Mouse (Mus musculus): ENCODE data around the gene Chsy1.

Gene Chsy1

DNA sequence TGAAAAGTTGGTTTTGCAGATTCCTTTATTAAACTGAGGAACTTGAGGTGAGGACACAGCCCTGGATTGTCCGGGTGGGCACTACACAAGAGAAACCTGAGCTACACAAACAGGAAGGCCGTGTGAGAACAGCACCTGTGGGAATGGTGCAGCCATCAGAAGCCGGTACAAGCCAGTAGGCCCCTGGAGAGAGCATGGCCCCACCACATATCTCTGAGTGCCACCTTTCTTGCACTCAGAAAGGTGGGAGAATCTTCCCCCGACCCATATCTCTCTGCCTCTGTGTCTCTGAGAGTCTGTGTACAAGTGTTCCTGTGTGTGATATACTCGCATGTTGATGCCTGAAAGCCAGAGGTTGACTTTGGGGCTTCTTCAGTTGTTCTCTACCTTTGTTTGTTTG lies 29.6 kb downstream of the Chsy1 start:
- DNase-seq (ENCODE audit: low spot score in 2 of 2), result no peak

DNA sequence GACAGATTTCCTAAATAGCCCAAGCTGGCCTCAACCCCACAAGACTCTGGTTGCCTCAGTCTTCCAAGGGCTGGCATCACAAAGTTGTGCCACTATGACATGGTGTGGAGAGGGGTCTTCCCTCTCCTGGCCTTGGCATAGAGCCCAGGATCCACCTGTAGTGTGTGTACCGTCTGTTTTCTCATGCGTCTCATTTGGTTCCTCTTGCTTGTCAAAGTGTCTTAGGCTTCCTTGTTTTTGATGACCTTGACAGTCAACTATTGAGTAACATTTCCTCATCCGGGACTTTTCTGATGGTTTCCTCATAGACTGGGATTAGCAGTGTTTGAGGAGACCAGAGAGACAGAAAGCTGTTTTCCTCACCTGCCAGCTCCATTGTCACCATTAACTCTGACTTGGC lies 30.8 kb downstream of the Chsy1 start:
- DNase-seq (ENCODE audit: low spot score in 2 of 2), result no peak

DNA sequence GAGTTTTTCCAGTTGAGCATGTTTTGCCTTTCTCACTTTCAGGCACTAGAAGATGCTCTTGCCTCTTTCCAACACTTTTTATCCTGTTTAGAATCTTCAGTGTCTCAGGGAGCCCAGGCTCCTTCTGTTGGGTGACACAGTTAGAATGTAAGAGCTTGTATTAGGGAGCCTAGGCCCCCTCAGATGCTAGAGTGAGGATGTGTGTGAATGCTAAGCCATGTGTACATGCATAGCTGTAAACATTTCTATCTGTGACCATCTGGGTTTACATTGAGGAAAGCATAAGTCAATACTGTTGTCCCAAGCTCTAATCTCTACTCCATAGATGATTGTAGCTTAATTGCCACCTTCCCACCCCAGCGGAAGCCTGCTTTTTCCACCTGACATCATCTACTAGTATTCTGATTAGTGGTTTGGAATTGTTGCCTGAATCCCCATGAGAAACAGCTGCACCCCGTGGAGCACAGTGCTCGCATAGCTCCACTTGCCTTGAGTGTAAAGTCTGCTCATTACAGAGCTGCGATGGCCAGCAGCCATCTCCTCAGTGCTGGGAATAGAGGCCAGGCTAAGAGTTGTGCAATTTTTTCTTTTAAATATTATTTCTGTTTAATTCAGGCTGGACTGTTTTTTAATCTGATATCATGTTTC lies 31.7 kb downstream of the Chsy1 start:
- DNase-seq (ENCODE audit: low spot score in 2 of 2), result no peak

DNA sequence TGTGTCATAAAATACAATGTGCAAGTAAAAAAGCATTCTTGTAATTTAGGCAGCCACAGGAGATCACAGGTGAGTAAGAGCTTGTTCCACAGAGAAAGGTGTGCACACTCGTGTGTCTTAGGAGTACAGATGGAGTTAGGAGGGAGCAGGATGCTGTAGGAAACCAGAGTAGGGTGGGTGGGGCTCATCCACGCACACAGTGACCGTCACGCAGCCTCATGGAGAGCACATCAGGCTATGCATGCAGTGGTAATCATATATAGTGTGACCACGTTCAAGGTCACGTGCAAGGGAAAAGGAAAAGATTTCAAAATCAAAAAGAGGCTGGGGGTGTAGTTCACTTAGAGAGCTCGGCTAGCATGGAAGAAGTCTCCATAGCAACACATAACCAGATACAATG lies 33.2 kb downstream of the Chsy1 start:
- DNase-seq (ENCODE audit: low spot score in 2 of 2), result no peak

DNA sequence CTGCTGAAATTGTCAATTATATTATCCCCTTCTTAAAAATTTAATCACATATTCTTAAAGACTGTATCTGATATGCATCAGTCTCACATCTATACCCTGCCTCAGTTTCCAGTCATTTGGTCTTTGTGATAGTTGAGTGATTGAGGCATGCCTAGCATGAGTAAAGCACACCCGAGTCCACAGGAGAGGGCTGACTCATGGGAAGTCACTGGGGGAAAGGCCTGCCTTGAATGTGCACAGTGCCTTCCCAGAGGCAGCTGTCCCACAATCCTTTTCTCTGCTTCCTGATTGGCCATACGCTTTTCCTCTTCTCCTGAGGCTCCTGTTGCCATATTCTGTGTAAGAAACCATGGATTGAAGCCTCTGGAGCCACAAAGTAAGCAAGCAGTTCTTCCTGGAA lies 35.2 kb downstream of the Chsy1 start:
- DNase-seq (ENCODE audit: low spot score in 2 of 2), result no peak

DNA sequence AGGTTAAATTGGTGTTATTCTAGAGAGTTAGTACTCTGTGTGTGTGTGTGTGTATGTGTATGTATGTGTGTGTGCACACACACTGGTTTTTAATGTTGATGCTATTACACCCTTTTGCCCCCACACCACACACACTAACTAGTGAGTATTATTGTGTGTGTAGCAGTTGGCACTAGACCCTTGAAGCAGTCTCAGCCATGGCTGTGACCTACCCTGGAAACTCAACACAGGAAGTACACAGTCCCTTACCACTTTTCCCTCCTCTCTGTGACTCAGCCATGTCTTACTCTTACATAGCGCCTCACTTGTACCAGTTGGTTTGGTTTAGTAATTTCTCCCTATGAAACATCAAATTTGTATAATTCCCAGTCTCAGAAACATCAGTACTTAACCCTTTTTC lies 37.8 kb downstream of the Chsy1 start:
- DNase-seq (ENCODE audit: low spot score in 2 of 2), result no peak

DNA sequence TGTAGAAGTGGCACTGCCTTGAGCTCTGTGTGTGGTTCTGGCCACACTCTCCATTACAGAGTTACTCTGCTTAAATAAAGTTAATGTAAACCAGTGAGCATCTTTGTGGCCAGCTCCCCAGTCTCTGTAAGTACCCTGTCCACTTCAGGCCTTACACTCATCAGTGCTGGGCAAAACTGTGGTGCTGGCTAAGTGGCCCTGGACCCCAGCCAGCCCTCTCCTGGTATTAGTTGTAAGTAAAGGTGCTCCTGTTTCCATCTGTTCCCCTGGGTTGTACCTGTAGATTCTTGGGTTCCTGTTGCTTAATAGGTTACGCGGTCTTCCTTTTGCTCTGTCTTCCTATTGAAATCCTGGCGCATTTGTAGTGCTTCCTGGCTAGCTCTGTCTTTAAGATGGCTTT lies 38.5 kb downstream of the Chsy1 start:
- no peak for DNase-seq (ENCODE audit: low spot score in 2 of 2)

DNA sequence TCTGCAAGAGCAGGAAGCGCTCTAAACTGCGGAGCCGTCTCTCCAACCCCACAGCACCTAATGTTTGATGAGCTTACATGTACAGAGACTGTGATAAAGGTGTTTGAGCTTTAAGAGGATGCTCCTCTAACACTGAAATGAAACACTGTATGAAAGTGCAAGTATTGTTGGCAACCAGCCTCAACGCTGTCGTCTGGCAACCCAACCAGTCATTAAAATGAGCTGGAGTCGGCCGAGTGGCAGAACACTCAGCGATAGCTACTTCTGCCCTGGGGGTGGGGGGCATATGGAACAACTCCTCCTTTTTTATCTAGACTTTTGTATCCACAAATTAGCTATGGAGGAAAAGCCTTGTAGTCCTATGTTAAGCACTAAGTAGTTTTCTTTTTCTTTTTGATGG lies 40.2 kb downstream of the Chsy1 start:
- DNase-seq (ENCODE audit: low spot score in 2 of 2), result no peak

DNA sequence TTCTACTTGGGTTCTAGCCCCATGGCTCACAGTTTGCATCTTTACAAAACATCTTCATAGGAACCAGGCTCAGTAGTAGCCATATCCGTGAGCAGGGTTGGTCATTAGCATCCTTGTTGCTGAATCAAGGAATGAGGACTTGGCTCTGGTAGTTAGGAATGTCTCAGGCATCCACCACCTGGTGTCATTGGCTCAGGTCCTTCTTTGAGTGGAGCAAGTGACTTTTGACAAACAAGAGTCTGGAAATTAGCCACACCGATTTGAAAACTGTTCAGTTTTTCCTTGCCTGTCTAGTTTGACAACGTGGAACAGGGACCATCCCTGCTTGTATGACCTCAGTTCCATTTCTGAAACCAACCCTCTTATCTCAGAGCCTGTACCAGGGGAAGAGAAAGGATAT lies 41.1 kb downstream of the Chsy1 start:
- no peak for DNase-seq (ENCODE audit: low spot score in 2 of 2)

DNA sequence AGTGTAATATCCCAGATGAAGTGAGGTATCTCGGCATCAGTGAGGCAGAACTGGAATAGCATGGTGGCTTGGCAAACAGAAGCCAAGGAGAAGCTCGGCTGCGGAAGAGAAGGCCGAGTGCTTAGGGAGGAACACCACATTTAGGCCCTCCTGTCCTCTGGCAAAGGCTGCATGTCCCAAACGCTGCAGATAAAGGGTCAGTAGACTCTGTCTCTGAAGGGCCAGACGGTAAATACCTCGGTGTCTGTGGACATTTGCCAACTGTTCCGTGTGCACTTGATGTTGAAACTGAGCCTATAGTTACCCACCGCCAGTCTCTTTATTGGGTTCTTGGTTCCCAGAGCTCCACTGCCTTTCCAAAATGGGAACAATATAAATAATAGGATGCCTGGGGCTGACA lies 48.1 kb downstream of the Chsy1 start:
- DNase-seq (ENCODE audit: low spot score in 2 of 2), result no peak

DNA sequence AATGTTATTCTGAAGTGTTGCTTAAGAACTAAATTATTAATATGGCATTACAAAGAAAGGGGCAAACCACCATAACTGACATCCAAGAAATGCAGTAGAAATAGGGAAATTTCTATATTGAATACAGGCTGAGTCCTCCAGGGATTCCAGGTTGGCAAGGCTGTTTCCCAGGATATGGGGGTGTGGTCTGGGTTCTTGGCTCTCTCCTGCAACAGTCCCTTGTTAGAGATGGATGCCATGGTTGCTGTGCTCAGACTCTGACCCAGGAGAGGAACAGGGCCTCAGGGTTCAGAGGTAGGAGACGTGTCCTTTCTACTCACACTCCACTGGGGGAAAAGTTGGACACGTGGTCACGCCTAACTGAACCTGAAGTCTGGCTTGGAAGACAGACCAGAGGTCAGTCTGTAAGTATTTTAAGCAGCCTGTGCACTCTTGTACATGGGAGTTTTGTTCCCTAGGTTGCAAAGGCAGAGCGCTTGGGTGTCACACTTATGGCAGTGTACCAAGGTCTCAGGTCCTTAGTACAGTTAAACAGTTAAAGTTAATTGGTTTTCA lies 48.6 kb downstream of the Chsy1 start:
- no peak for DNase-seq (ENCODE audit: low spot score in 2 of 2)

DNA sequence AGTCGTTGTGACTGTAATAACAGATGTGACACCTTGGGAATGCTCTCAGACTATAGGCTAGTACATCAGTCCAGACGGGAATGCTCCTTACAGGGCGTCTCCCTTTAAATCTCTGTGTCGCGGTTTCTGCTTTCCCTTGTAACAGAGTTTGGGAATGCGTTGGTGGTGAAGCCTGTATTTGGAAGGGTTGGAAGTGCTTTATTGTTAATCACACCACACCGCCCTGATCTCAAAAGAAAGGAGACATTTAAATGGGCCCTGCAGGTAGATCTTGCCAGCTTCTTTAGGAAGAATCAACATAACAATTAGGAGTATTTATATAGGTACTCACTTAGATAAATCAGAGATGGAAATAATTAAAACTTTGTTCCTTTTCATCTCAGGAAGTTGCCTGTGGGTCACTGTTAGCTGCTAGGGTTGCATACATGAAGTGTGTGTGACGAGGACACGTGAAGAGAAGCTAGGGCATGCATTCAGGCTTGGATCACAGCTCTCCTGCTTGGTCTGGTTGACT lies 49.4 kb downstream of the Chsy1 start:
- no peak for DNase-seq (ENCODE audit: low spot score in 2 of 2)

DNA sequence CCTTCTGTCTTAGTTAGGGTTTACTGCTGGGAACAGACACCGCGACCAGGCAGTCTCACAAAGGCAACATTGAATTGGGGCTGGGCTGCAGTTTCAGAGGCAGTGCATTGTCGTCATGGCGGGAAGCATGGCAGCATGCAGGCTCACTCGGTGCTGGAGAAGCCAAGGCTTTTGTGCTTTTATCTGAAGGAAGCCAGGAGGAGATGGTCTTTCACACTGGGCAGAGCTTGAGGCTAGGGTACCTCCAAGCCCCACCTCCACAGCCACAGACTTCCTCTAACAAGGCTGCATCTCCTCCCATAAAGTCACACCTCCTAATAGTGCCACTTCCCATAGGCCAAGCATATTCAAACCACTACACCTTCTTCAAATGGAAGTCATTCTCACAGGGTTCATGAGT lies 50.6 kb downstream of the Chsy1 start:
- DNase-seq (ENCODE audit: low spot score in 2 of 2), result no peak

DNA sequence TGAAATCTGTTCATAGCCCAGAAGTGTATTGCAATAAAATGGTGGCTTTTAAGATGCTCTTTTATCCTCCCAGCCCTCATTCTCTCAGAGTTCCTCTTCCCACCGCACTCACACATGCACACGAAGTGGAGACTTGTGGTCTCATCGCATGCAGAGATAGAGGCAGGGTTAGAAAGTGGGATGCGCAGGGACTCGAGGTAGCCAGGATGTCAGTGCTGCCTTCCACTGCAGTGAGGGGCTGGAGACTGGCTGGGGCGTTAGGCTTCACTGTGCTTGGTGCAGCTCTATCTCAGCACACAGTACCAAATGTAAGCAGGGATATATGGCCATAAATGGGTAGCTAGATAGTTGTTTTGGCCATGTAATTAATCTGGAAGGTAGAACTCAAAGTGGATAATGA lies 52.5 kb downstream of the Chsy1 start:
- no peak for DNase-seq (ENCODE audit: low spot score in 2 of 2)

DNA sequence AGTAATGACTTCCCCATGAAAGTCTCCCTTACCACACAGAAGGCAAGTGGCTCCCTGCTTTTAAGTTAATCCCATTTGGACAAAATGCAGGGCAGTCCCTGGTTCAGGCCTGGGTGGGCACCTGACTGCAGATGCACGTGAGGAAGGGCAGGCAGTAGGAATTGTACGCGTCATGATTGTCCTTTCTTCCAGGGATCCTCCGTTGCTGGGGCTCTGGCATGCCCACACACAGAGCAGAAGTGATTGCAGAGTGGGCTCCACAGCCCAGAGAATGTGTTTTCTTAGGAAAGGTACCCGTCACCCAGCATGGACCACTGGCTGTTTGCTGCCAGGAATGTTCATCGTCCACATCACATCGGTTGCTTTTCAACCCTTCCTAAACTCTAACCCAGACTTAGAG lies 53.2 kb downstream of the Chsy1 start:
- DNase-seq (ENCODE audit: low spot score in 2 of 2), result no peak

DNA sequence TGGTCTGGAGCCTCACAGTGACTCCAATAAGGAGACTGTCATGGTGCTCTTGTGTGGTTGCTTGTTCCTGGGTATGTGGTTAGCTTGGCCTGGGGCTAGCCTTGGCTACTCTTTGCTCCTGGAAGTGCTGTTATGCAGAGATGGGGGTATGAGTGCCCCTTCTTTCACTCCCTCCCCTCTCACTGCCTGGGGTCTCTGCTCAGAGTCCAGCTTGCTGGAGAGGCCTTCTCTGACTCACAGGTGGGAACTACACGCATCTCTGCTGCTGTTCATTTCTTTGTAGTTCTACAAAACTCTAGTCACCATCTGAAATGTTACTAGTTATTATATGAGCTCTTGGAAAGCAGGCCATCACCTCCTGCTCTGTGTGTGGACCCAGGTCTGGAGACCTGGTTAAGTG lies 53.7 kb downstream of the Chsy1 start:
- DNase-seq (ENCODE audit: low spot score in 2 of 2), result no peak

DNA sequence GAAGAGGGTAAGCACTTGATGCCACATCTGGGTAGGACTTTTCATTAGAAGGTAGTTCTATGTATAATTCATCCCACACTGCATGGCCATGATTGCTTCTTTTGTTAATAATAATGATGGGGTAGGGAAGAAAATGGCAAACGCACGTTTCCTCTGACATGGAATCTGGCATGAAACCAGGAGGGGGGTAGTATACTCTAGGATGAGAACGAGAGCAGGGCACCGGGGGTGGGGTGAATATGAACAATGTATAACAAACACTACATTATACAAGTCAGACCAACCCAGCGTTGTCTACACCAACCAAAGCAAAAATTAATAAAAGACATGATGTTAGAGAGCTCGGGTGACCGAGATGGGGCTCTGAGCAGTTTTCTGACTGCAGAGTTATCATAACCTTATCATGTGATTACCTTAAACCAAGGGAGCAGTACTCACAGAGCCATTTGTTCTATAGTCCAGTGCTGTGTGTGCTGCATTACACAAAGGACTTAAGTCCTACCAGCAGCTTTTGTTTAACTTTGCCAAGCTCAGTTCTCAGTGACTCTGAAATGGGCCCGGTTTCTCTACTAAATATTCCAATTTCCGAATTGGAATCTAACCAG lies 55.2 kb downstream of the Chsy1 start:
- DNase-seq (ENCODE audit: low spot score in 2 of 2), result no peak

DNA sequence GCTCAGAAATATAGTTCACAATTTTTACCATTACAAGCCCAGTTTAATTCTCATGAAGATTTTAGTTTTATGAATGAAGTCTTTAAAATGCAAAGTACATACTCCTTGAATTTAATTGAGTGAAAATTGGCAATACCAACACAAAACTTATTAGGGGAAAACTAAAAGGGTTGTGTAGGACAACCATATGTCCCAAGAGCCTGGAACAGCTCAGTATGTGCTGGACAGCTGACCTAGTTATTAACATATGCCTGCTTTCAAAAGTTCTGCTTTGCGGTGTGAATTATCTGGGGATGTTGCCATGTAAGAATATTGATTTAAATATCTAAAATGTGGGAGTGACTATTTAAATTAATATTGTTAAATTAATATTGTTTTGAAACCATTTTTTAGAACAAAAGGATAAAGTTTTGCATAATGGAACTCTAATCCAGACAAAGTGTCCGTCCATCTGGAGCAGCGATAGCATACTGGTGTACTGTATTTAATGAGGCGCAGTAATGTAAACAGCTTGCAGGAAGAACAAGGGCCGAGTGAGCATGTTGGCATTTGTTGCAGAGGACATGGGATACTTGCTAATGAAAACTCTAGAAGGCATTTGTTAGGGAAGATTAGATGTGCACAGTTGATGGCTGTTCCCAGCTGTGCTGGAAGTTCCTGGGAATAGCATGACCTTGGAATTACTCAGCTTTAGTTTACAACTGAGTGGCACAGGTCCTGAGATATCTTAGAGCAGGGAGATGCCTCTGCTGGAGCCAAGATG lies 55.9 kb downstream of the Chsy1 start:
- DNase-seq (ENCODE audit: low spot score in 2 of 2), result no peak

DNA sequence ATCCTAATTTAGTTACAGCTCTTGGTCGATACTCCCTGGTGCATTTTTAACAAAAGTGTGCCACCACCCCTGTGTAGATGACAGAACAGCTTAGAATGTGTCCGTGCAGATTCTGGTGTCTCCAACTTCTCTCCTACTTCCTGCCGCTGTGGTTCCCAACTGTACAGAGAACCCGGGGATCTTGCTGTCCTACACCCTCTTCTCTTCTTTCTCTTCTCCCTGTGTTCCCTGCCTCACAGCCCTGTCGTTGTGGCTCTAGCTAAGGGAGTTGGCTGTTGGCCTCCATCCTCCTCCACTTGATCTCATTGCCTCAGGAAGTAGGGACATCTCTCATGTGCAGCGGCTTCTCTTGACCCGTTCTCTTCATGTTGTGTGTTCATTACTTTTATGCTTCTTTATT lies 59.6 kb downstream of the Chsy1 start:
- no peak for DNase-seq (ENCODE audit: low spot score in 2 of 2)

DNA sequence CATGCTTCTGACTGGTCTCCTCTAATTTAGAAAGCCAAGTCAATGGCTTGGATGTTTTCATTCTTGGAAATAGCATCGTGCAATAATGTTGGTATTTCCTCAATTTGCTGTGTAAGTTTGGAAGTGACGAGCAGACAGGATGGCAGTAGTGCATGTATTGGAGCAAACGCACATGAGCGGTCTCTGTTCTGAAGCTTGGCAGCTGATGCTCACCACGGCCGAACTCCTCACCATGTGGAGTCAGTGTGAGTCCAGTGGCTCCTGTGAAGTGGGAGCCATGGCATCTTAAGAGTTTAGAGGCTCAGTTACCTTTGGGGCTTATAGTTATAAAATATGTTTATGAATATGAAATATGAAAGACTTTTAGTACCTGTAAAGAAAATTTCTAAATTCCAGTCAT lies 60.2 kb downstream of the Chsy1 start:
- DNase-seq (ENCODE audit: low spot score in 2 of 2), result no peak

DNA sequence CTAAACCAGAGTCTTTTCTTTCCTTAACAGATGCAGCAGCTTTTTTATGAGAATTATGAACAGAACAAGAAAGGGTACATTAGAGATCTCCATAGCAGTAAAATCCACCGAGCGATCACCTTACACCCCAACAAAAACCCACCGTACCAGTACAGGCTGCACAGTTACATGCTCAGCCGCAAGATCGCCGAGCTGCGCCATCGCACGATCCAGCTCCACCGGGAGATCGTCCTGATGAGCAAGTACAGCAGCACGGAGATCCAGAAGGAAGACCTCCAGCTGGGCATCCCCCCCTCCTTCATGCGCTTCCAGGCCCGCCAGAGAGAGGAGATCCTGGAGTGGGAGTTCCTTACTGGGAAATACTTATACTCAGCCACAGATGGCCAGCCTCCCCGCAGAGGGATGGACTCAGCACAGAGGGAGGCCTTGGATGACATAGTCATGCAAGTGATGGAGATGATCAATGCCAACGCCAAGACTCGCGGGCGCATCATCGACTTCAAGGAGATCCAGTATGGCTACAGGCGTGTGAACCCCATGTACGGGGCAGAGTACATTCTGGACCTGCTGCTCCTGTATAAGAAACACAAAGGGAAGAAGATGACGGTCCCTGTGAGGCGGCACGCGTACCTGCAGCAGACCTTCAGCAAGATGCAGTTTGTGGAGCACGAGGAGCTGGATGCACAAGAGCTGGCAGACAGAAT lies 61.6 kb downstream of the Chsy1 start:
- no peak for DNase-seq (ENCODE audit: low spot score in 2 of 2)

DNA sequence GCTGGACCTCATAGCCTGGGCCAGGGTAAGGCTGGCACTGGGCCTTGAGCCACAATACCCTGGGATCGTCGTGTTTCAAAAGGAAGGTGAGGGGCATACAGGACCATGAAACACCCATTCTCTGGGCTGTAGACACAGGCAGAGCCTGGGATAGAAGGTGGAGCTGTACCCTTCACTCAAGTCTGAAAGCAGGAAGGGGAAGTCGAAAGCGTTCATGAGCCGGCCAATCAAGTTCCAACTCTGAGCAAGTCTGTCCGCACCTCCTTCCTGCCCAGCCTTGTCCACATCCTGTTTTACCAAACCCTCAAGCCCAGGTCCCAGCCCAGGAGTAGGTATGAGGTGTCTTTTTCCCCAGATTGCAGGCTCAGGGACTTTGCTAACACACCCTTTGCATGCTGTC lies 66.4 kb downstream of the Chsy1 start:
- no peak for DNase-seq (ENCODE audit: low spot score in 2 of 2)
